Mouse (Mus musculus) MEL (cell line): Measurements from ENCODE around the gene Hao2.

Source experiments
- CTCF ChIP-seq, 3 experiments: IDR thresholded peaks in 2 of 3; conservative IDR thresholded peaks in 1 of 3; 2 replicates each; pipeline ENCODE4 v1.5.1; 2011 to 2012; ENCODE audit warnings: low read length in 3 of 3, low read depth in 2 of 3, mild to moderate bottlenecking in 2 of 3, improper control_type of control experiment in 1 of 3, inconsistent platforms in 1 of 3, mixed read lengths in 1 of 3, moderate library complexity in 1 of 3; ENCODE audit not compliant: control insufficient read depth in 1 of 3, insufficient read depth in 1 of 3, poor library complexity in 1 of 3, severe bottlenecking in 1 of 3
- ELF1 ChIP-seq: IDR thresholded peaks from 2 replicates; pipeline ENCODE4 v1.6.1; 2014; ENCODE audit warnings: low read depth, mild to moderate bottlenecking, inconsistent platforms, low read length, improper control_type of control experiment, moderate library complexity
- USF1 ChIP-seq: IDR thresholded peaks from 2 replicates; pipeline ENCODE4 v1.6.1; 2014; ENCODE audit warnings: low read depth, mild to moderate bottlenecking, inconsistent platforms, low read length, improper control_type of control experiment, moderate library complexity

GRCm38 (mm10) chr3:98916856-98917255 lies 23.8 kb upstream of the Hao2 start:
- TF ChIP-seq ELF1 (no peak), CTCF (IDR thresholded peaks at IDR 0.05 in 2 of 3, conservative IDR thresholded peaks at IDR 0.05 in 1 of 3; ENCODE audit: control insufficient read depth in 1 of 3, insufficient read depth in 1 of 3, low read depth in 2 of 3, low read length in 3 of 3, poor library complexity in 1 of 3, severe bottlenecking in 1 of 3) (no peak), USF1 (no peak)
